11 mouse cellular contexts compared by ENCODE assay signal in genomic region chr14:74883204-74883603, GRCm38 (mm10).
DNase-seq lines count a peak whose midpoint lies in the region; ATAC-seq lines count a peak whose summit lies in the region.
"Had no signal": no experiment of that assay in that cellular context is flagged by ENCODE, and none has a peak within 500 bp of the region (broad histone marks: within the 10 kb centered on the region; RNA-seq: fewer than 3 reads in every experiment).

No protein-coding gene starts in this region.

- no peak overlapping the region for H3K4me3 ChIP-seq in kidney, embryonic 15.5 days (replicated peaks)
- H3K4me3 ChIP-seq in embryonic facial prominence, embryonic 15.5 days (replicated peaks) = 0 out of 2 replicates have a peak overlapping the region, but pooled peaks have one; percentile 2
- H3K4me3 ChIP-seq: midbrain, embryonic 13.5 days had no signal

- DNase-seq in adrenal gland, postnatal 36 days = peak; percentile 37 to 51
- DNase-seq in adrenal gland, adult 18-20 months (ENCODE audit: low spot score in 2 of 2) = no peak
- DNase-seq in kidney, adult 18-20 months = no peak
- peak; percentile 59 to 75 for DNase-seq in right cerebral cortex, adult 2 months (ENCODE audit: low spot score in 2 of 2)
- DNase-seq in gastrocnemius, adult 8-10 months (ENCODE audit: low spot score in 2 of 2) = no peak
- DNase-seq: B cell, adult 2 months had no signal

- peak overlapping the region; percentile 63 for H3K27ac ChIP-seq in kidney, embryonic 15.5 days
- H3K27ac ChIP-seq in embryonic facial prominence, embryonic 15.5 days (replicated peaks) = peak overlapping the region; percentile 41; the same call in 1 of the 2 replicates

- no peaks in the 10 kb centered on the region for H3K9me3 ChIP-seq in kidney, embryonic 15.5 days (replicated peaks)
- H3K9me3 ChIP-seq in embryonic facial prominence, embryonic 15.5 days (replicated peaks) = no peaks in the 10 kb centered on the region
- H3K9me3 ChIP-seq: midbrain, embryonic 13.5 days had no signal

- no peak for ATAC-seq in kidney, embryonic 15.5 days (replicated peaks; ENCODE audit: low FRiP score)
- no peak for ATAC-seq in embryonic facial prominence, embryonic 15.5 days (ENCODE audit: insufficient number of reproducible peaks, low FRiP score, low TSS enrichment, low read depth)
- no peak for ATAC-seq in inflammation-experienced regulatory T-cells, adult 6 months
- ATAC-seq: lung, postnatal 0 days had no signal

- 33% methylated on average over 11 of the region's 11 CpGs for WGBS in kidney, embryonic 15.5 days
- WGBS in embryonic facial prominence, embryonic 15.5 days = 34% methylated on average over 11 of the region's 11 CpGs

- no peak overlapping the region for H3K9ac ChIP-seq in kidney, embryonic 15.5 days
- no peak overlapping the region for H3K9ac ChIP-seq in embryonic facial prominence, embryonic 15.5 days
- H3K9ac ChIP-seq: midbrain, embryonic 13.5 days had no signal

- no peaks in the 10 kb centered on the region for H3K27me3 ChIP-seq in kidney, embryonic 15.5 days
- no peaks in the 10 kb centered on the region for H3K27me3 ChIP-seq in embryonic facial prominence, embryonic 15.5 days
- H3K27me3 ChIP-seq: midbrain, embryonic 13.5 days had no signal

- H3K36me3 ChIP-seq in kidney, embryonic 15.5 days = no peaks in the 10 kb centered on the region
- no peaks in the 10 kb centered on the region for H3K36me3 ChIP-seq in embryonic facial prominence, embryonic 15.5 days
- H3K36me3 ChIP-seq: midbrain, embryonic 13.5 days had no signal

- H3K4me2 ChIP-seq in kidney, embryonic 15.5 days = peak overlapping the region; percentile 38
- H3K4me2 ChIP-seq in embryonic facial prominence, embryonic 15.5 days (replicated peaks) = peak overlapping the region; percentile 33
- H3K4me2 ChIP-seq: midbrain, embryonic 13.5 days had no signal

- peaks cover 72% of the 10 kb centered on the region for H3K4me1 ChIP-seq in kidney, embryonic 15.5 days
- peaks cover 59% of the 10 kb centered on the region for H3K4me1 ChIP-seq in embryonic facial prominence, embryonic 15.5 days

Comparison
In these comparisons a context has a peak if more than half of its experiments do, and no peak if none do; other contexts are left out.
1. DNase-seq: peak in adrenal gland, postnatal 36 days (2 of 2) and right cerebral cortex, adult 2 months (2 of 2); none in adrenal gland, adult 18-20 months (0 of 2), kidney, adult 18-20 months (single experiment) and gastrocnemius, adult 8-10 months (0 of 2).